18 mouse cellular contexts compared by ENCODE assay signal in genomic region chr6:118805139-118805538, GRCm38 (mm10).
A peak's percentile ranks its signal among the peaks of the same experiment; 100 is the strongest.
DNase-seq lines count a peak whose midpoint lies in the region; ATAC-seq lines count a peak whose summit lies in the region.
"Had no signal": no experiment of that assay in that cellular context is flagged by ENCODE, and none has a peak within 500 bp of the region (broad histone marks: within the 10 kb centered on the region; RNA-seq: fewer than 3 reads in every experiment).

No protein-coding gene starts in this region.

- H3K4me1 ChIP-seq in heart, embryonic 11.5 days (ENCODE audit: control insufficient read depth, insufficient read depth, low read length) = peaks cover 78% of the 10 kb centered on the region
- H3K4me1 ChIP-seq in heart, embryonic 15.5 days (replicated peaks) = peaks cover 92% of the 10 kb centered on the region
- H3K4me1 ChIP-seq: kidney, embryonic 15.5 days had no signal

- peak overlapping the region; percentile 30 for H3K4me2 ChIP-seq in heart, embryonic 11.5 days
- peak overlapping the region; percentile 36; the same call in 1 of the 2 replicates for H3K4me2 ChIP-seq in heart, embryonic 15.5 days
- H3K4me2 ChIP-seq: forebrain, embryonic 13.5 days; hindbrain, embryonic 15.5 days; kidney, embryonic 15.5 days had no signal

- DNase-seq in adrenal gland, postnatal 36 days = peak; percentile 37
- no peak for DNase-seq in adrenal gland, adult 18-20 months (ENCODE audit: low spot score in 2 of 2)
- no peak for DNase-seq in heart, postnatal 10 days
- no peak for DNase-seq in heart, postnatal 4 days
- DNase-seq in spleen, adult 18-20 months = no peak
- DNase-seq: cerebellum, adult 2 months; cerebellum, postnatal 10 days; forebrain, postnatal 0 days; gastrocnemius, postnatal 14 days; kidney, adult 2 months; kidney, postnatal 14 days had no signal

- intact Hi-C loops in heart, postnatal 10 days (cut with DNase I) = no loop called here

- no peaks in the 10 kb centered on the region for H3K27me3 ChIP-seq in heart, embryonic 11.5 days (ENCODE audit: control insufficient read depth, insufficient read depth, low read length)
- H3K27me3 ChIP-seq in heart, embryonic 15.5 days = no peaks in the 10 kb centered on the region
- H3K27me3 ChIP-seq: forebrain, embryonic 13.5 days; hindbrain, embryonic 15.5 days had no signal

- no peak for ATAC-seq in heart, embryonic 11.5 days (replicated peaks; ENCODE audit: insufficient number of reproducible peaks, low FRiP score, low TSS enrichment)
- no peak for ATAC-seq in heart, embryonic 15.5 days (replicated peaks; ENCODE audit: insufficient number of reproducible peaks, insufficient read depth, low FRiP score, low read depth)
- ATAC-seq: forebrain, embryonic 13.5 days; forebrain, postnatal 0 days; intestine, embryonic 16.5 days had no signal

- H3K9me3 ChIP-seq in heart, embryonic 11.5 days (replicated peaks; ENCODE audit: control insufficient read depth, low read length) = no peaks in the 10 kb centered on the region
- H3K9me3 ChIP-seq in heart, embryonic 15.5 days (replicated peaks) = no peaks in the 10 kb centered on the region
- H3K9me3 ChIP-seq: embryonic facial prominence, embryonic 10.5 days; forebrain, embryonic 13.5 days; hindbrain, embryonic 15.5 days; kidney, embryonic 15.5 days had no signal

- WGBS in heart, embryonic 11.5 days (ENCODE audit: insufficient replicate concordance) = 65% methylated on average over 4 of the region's 4 CpGs
- 48% methylated on average over 4 of the region's 4 CpGs for WGBS in heart, embryonic 15.5 days

- H3K36me3 ChIP-seq in heart, embryonic 11.5 days (ENCODE audit: control insufficient read depth, insufficient read depth, low read length) = no peaks in the 10 kb centered on the region
- no peaks in the 10 kb centered on the region for H3K36me3 ChIP-seq in heart, embryonic 15.5 days
- H3K36me3 ChIP-seq: embryonic facial prominence, embryonic 10.5 days; hindbrain, embryonic 15.5 days; kidney, embryonic 15.5 days had no signal

- no peak overlapping the region for H3K9ac ChIP-seq in heart, embryonic 11.5 days (ENCODE audit: low read depth, low read length)
- no peak overlapping the region for H3K9ac ChIP-seq in heart, embryonic 15.5 days
- H3K9ac ChIP-seq: forebrain, embryonic 13.5 days; forebrain, postnatal 0 days; hindbrain, embryonic 15.5 days; kidney, embryonic 15.5 days had no signal

- H3K4me3 ChIP-seq in heart, embryonic 11.5 days (ENCODE audit: low read depth, low read length) = no peak overlapping the region
- H3K4me3 ChIP-seq in heart, embryonic 15.5 days = no peak overlapping the region
- H3K4me3 ChIP-seq: embryonic facial prominence, embryonic 10.5 days; forebrain, embryonic 13.5 days; hindbrain, embryonic 15.5 days; kidney, embryonic 15.5 days had no signal

- peak overlapping the region; percentile 59 for H3K27ac ChIP-seq in heart, embryonic 11.5 days (ENCODE audit: low read depth, low read length)
- peak overlapping the region; percentile 72 for H3K27ac ChIP-seq in heart, embryonic 15.5 days
- H3K27ac ChIP-seq: embryonic facial prominence, embryonic 10.5 days; forebrain, embryonic 13.5 days; hindbrain, embryonic 15.5 days; kidney, embryonic 15.5 days had no signal

Comparison
In these comparisons a context has a peak if more than half of its experiments do, and no peak if none do; other contexts are left out.
1. DNase-seq: peak in adrenal gland, postnatal 36 days (2 of 2); none in adrenal gland, adult 18-20 months (0 of 2), heart, postnatal 10 days (0 of 2), heart, postnatal 4 days (single experiment) and spleen, adult 18-20 months (0 of 2).